Mouse (Mus musculus) liver, adult 2 months (tissue): Measurements from ENCODE around the gene Ddx4. TPM values are rescaled to one million over a fixed set of nuclear protein-coding genes. Genes with fewer than 3 reads are reported as not detected.
"Not testable (repeated sequence)": the region's sequence is repeated elsewhere in the genome, so short reads cannot be mapped to it uniquely, and the experiment has no call there.

Experiments
- DNase-seq: peaks from one replicate; pipeline ENCODE4 v3.0.0-alpha.2; 2011; ENCODE audit warnings: low read depth, low spot score; ENCODE audit errors: extremely low read depth
- H3K27ac ChIP-seq: fragments of 200-500 bp; replicated peaks from 2 replicates; pipeline ENCODE4 v1.5.1; 2012; ENCODE audit warnings: low read depth, mild to moderate bottlenecking, control low read depth, inconsistent platforms, low read length; ENCODE audit not compliant: insufficient read depth
- H3K27me3 ChIP-seq: fragments of 200-500 bp; 2 replicates; pipeline ENCODE4 v1.6.1; 2012; ENCODE audit warnings: mild to moderate bottlenecking, moderate library complexity, low read length, inconsistent platforms; ENCODE audit not compliant: control insufficient read depth, insufficient read depth
- H3K36me3 ChIP-seq: fragments of 200-500 bp; 2 replicates; pipeline ENCODE4 v1.6.1; 2012; ENCODE audit warnings: low read length, inconsistent platforms; ENCODE audit not compliant: control insufficient read depth, insufficient read depth
- H3K4me1 ChIP-seq: fragments of 200-500 bp; 2 replicates; pipeline ENCODE4 v1.6.1; 2011; ENCODE audit warnings: low read length; ENCODE audit not compliant: control insufficient read depth, insufficient read depth
- H3K4me3 ChIP-seq: fragments of 200-500 bp; 2 replicates; pipeline ENCODE4 v1.5.1; 2011; ENCODE audit warnings: low read depth, mild to moderate bottlenecking, control low read depth, low read length, moderate library complexity; ENCODE audit not compliant: insufficient read depth
- H3K79me2 ChIP-seq: fragments of 200-500 bp; 2 replicates; pipeline ENCODE4 v1.6.1; 2012; ENCODE audit warnings: inconsistent platforms, mild to moderate bottlenecking, low read length, moderate library complexity; ENCODE audit not compliant: control insufficient read depth, insufficient read depth
- H3K9ac ChIP-seq: fragments of 200-500 bp; 2 replicates; pipeline ENCODE4 v1.6.1; 2012; ENCODE audit warnings: low read depth, mild to moderate bottlenecking, control low read depth, inconsistent platforms, low read length
- CTCF ChIP-seq: fragments of 200-500 bp; IDR thresholded peaks from 2 replicates; pipeline ENCODE4 v1.5.1; 2011; ENCODE audit warnings: low read depth, low read length, control low read depth
- POLR2A ChIP-seq: fragments of 200-500 bp; IDR thresholded peaks from 2 replicates; pipeline ENCODE4 v1.6.1; 2011; ENCODE audit warnings: low read length, control low read depth; ENCODE audit not compliant: insufficient read depth; ENCODE audit errors: extremely low read depth
- WGBS: fragments of 180-500 bp; shearing (Covaris S2); methylation state at CpG from one replicate; pipeline ENCODE4 v1.1.7; 2018; 5-methylcytosine and 5-hydroxymethylcytosine counted together
- polyA plus RNA-seq: library from polyadenylated mRNA; depleted of rRNA; stranded (reverse); fragments of >200 nt; gene quantifications from 2 replicates; pipeline ENCODE4 v1.2.3, GENCODE M21; 2012
- total RNA-seq: library from RNA; depleted of rRNA; stranded (reverse); fragments of >200 nt; gene quantifications from 2 replicates; pipeline ENCODE4 v1.2.3, GENCODE M21; 2014

The Ddx4 gene
- total and polyA plus RNA-seq, 2 experiments, result not detected

- H3K4me3 ChIP-seq, result no peak overlapping the region
- no peak overlapping the region for H3K9ac ChIP-seq
- 48% methylated on average over 7 of the region's 7 CpGs for WGBS
- H3K36me3 ChIP-seq, result no peaks in the 10 kb centered on the region
- TF ChIP-seq CTCF, result no peak
- no peak for TF ChIP-seq POLR2A
- no peaks in the 10 kb centered on the region for H3K4me1 ChIP-seq
- H3K79me2 ChIP-seq, result no peaks in the 10 kb centered on the region
- H3K27ac ChIP-seq, result no peak overlapping the region
- DNase-seq, result no peak
- no peaks in the 10 kb centered on the region for H3K27me3 ChIP-seq
Measured at GRCm38 (mm10) chr13:112584556-112585237, 67.6 kb downstream of the Ddx4 start.

DNA sequence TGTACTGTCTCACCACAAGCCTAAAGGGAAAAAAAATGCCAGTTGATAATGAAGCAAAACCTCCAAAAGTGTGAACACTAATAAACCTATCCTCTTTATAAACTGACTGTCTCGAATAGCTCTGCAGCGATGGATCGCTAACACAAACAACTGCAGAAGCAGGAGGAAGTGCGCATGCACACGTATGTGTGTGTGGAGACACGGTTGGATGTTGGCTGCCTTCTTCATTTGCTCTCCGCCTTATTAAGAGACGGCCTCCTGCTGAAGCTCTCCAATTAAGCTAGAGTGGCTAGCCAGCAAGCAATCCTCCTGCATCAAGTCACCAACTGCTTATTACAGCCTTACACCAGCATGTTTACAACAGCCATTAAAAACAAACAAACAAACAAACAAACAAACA, 70.0 kb downstream of the Ddx4 start:
- no peak for DNase-seq
- no peaks in the 10 kb centered on the region for H3K4me1 ChIP-seq
- no peak overlapping the region for H3K9ac ChIP-seq
- H3K27ac ChIP-seq, result no peak overlapping the region
- H3K36me3 ChIP-seq, result no peaks in the 10 kb centered on the region
- no peaks in the 10 kb centered on the region for H3K27me3 ChIP-seq
- TF ChIP-seq POLR2A (no peak), CTCF (no peak)
- WGBS, result 89% methylated on average over 8 of the region's 8 CpGs
- H3K79me2 ChIP-seq, result no peaks in the 10 kb centered on the region
- H3K4me3 ChIP-seq, result no peak overlapping the region

GRCm38 (mm10) chr13:112581796-112582195, 70.5 kb downstream of the Ddx4 start:
- WGBS, result 93% methylated on average over 3 of the region's 3 CpGs
- Histone ChIP-seq H3K27ac (no peak overlapping the region), H3K27me3 (no peaks in the 10 kb centered on the region), H3K4me3 (no peak overlapping the region), H3K4me1 (no peaks in the 10 kb centered on the region), H3K79me2 (no peaks in the 10 kb centered on the region), H3K9ac (no peak overlapping the region), H3K36me3 (no peaks in the 10 kb centered on the region)
- no peak for DNase-seq
- no peak for TF ChIP-seq POLR2A
- no peak for TF ChIP-seq CTCF

DNA sequence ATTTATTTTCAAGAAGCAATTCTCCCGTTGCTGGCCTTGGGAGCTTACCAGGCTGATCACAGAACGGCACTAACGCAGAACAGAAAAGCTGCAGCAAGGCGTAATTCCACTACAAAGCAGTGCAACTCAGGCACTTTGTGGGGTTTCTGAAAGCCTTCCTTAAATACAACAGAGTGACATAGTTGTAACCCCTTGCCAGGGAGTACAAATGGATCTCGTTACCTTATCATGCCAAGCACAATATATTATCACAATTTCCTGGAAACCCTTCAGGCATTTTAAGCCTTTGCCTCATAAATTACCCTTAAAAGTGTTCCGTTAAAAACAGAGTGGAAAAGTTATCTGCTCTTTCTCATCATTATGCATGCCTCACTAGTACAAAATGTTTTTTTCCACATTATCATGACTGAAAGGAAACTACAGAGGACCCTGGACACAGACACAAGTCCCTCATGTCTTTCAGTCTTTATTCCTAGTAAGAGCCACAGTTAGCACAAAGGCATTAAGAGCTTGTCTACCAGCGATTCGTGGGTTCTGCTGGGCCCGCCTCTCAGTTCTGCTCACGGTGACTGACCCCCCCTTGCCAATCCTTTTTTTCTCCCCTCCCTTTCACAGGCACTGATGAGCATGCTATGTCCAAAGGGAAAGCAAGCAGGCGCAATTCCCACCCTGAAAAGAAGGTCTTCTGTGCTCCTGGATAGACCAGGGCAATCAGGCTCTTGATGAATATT, 71.5 kb downstream of the Ddx4 start:
- no peaks in the 10 kb centered on the region for H3K4me1 ChIP-seq
- WGBS, result 69% methylated on average over 11 of the region's 11 CpGs

DNA sequence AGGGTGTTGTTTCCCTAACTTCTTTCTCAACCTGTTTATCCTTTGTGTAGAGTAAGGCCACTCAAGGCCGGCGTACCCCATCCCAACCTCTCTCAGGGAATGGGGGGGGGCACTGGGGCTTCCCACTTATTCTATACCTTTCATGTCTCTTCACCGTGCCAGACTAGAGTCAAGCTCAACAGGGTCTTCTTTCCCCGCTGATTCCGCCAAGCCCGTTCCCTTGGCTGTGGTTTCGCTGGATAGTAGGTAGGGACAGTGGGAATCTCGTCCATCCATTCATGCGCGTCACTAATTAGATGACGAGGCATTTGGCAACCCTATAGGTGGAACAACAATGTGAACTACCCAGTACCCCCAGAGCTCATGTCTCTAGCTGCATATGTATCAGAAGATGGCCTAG, 74.2 kb downstream of the Ddx4 start:
- not testable (repeated sequence) for H3K4me3 ChIP-seq, H3K27ac ChIP-seq, H3K4me1 ChIP-seq, H3K36me3 ChIP-seq, DNase-seq, H3K79me2 ChIP-seq, H3K27me3 ChIP-seq, H3K9ac ChIP-seq
- WGBS, result 92% methylated on average over 11 of the region's 11 CpGs

More for the DNA sequence above, 71.5 kb downstream of the Ddx4 start:
- DNase-seq, result no peak
- no peaks in the 10 kb centered on the region for H3K36me3 ChIP-seq
- no peak overlapping the region for H3K4me3 ChIP-seq
- no peaks in the 10 kb centered on the region for H3K27me3 ChIP-seq
- H3K27ac ChIP-seq, result no peak overlapping the region
- no peaks in the 10 kb centered on the region for H3K79me2 ChIP-seq
- no peak overlapping the region for H3K9ac ChIP-seq
- no peak for TF ChIP-seq POLR2A

- Histone ChIP-seq H3K27ac (no peak overlapping the region), H3K27me3 (no peaks in the 10 kb centered on the region), H3K4me1 (no peaks in the 10 kb centered on the region), H3K36me3 (no peaks in the 10 kb centered on the region), H3K4me3 (no peak overlapping the region), H3K79me2 (no peaks in the 10 kb centered on the region), H3K9ac (no peak overlapping the region)
- TF ChIP-seq CTCF, result no peak
- no peak for TF ChIP-seq POLR2A
- no peak for DNase-seq
Measured at GRCm38 (mm10) chr13:112573800-112574199, 78.5 kb downstream of the Ddx4 start.
